Mouse (Mus musculus) ES-Bruce4 (cell line): Measurements from ENCODE around the gene Gnaq.

ENCODE experiments used
- CTCF ChIP-seq: IDR thresholded peaks from one replicate; pipeline ENCODE4 v1.8.1; 2011; ENCODE audit warnings: low read depth, low read length
- EP300 ChIP-seq: IDR thresholded peaks from 2 replicates; pipeline ENCODE4 v1.6.1; 2011; ENCODE audit warnings: low read depth, low read length; ENCODE audit not compliant: insufficient read depth
- POLR2A ChIP-seq: IDR thresholded peaks from one replicate; pipeline ENCODE4 v1.8.1; 2011; ENCODE audit warnings: low read length; ENCODE audit not compliant: insufficient read depth

GRCm38 (mm10) chr19:16378565-16378964 is 245.9 kb downstream of the Gnaq start:
- TF ChIP-seq CTCF: no peak
- no peak for TF ChIP-seq POLR2A
- TF ChIP-seq EP300: no peak
